Mouse (Mus musculus) myocyte (in vitro differentiated cells): ENCODE measurements at regions not wholly inside any gene's neighbourhood (a gene's known extent, or its start where the extent isn't known, plus 50 kb on each side); places are given as distances from the start of the nearest gene placed in this dataset.

Experiments
- H3K27me3 ChIP-seq: one replicate; pipeline ENCODE4 v1.6.1; 2011; ENCODE audit not compliant: control insufficient read depth, insufficient read depth, insufficient read length
- H3K36me3 ChIP-seq: one replicate; pipeline ENCODE4 v1.6.1; 2011; ENCODE audit not compliant: control insufficient read depth, insufficient read depth
- H3K4me2 ChIP-seq: one replicate; pipeline ENCODE4 v1.6.1; 2011; ENCODE audit warnings: low read depth, control low read depth
- H3K4me3 ChIP-seq: one replicate; pipeline ENCODE4 v1.5.1; 2011; ENCODE audit warnings: mild to moderate bottlenecking, control low read depth, moderate library complexity
- H3K79me2 ChIP-seq: one replicate; pipeline ENCODE4 v1.6.1; 2011; ENCODE audit not compliant: control insufficient read depth, insufficient read depth
- H3ac ChIP-seq: one replicate; pipeline ENCODE4 v1.6.1; 2011; ENCODE audit not compliant: control insufficient read depth, insufficient read length
- CEBPB ChIP-seq: IDR thresholded peaks from 2 replicates; pipeline ENCODE4 v1.6.1; 2011; ENCODE audit warnings: mild to moderate bottlenecking, moderate library complexity; ENCODE audit not compliant: poor library complexity, insufficient read depth, severe bottlenecking
- E2F4 ChIP-seq: IDR thresholded peaks from one replicate; pipeline ENCODE4 v1.6.1; 2011; ENCODE audit warnings: mild to moderate bottlenecking, control low read depth, moderate library complexity; ENCODE audit not compliant: insufficient read depth
- MAX ChIP-seq: IDR thresholded peaks from one replicate; pipeline ENCODE4 v1.6.1; 2011; ENCODE audit warnings: low read depth, mild to moderate bottlenecking, control low read depth
- MYOD1 ChIP-seq, 3 experiments: IDR thresholded peaks; one replicate each; pipeline ENCODE4 v1.6.1; 2011; ENCODE audit warnings: control low read depth in 2 of 3, low read depth in 2 of 3, mild to moderate bottlenecking in 2 of 3, moderate library complexity in 1 of 3; ENCODE audit not compliant: insufficient read length in 2 of 3, control insufficient read depth in 1 of 3
- MYOG ChIP-seq, 3 experiments: IDR thresholded peaks; one replicate each; pipeline ENCODE4 v1.6.1; 2011; ENCODE audit warnings: control low read depth in 2 of 3, low read depth in 2 of 3, mild to moderate bottlenecking in 2 of 3; ENCODE audit not compliant: insufficient read length in 2 of 3, control insufficient read depth in 1 of 3, insufficient read depth in 1 of 3
- POLR2A ChIP-seq: IDR thresholded peaks from one replicate; pipeline ENCODE4 v1.6.1; 2011; ENCODE audit warnings: low read depth, mild to moderate bottlenecking, control low read depth, moderate library complexity; ENCODE audit not compliant: insufficient read length
- POLR2AphosphoS2 ChIP-seq: IDR thresholded peaks from one replicate; pipeline ENCODE4 v1.6.1; 2011; ENCODE audit warnings: low read depth, control low read depth; ENCODE audit not compliant: insufficient read length
- REST ChIP-seq: IDR thresholded peaks from one replicate; pipeline ENCODE4 v1.6.1; 2011; ENCODE audit warnings: mild to moderate bottlenecking, control low read depth, moderate library complexity; ENCODE audit not compliant: insufficient read depth, insufficient read length
- SRF ChIP-seq: IDR thresholded peaks from one replicate; pipeline ENCODE4 v1.6.1; 2011; ENCODE audit warnings: low read depth; ENCODE audit not compliant: control insufficient read depth, insufficient read length
- TCF12 ChIP-seq: IDR thresholded peaks from one replicate; pipeline ENCODE4 v1.6.1; 2011; ENCODE audit warnings: mild to moderate bottlenecking, control low read depth; ENCODE audit not compliant: poor library complexity, insufficient read depth, severe bottlenecking
- TCF3 ChIP-seq: IDR thresholded peaks from one replicate; pipeline ENCODE4 v1.6.1; 2011; ENCODE audit warnings: low read depth, control low read depth; ENCODE audit not compliant: insufficient read length
- USF1 ChIP-seq: IDR thresholded peaks from one replicate; pipeline ENCODE4 v1.6.1; 2011; ENCODE audit warnings: low read depth, mild to moderate bottlenecking, control low read depth, moderate library complexity

GRCm38 (mm10) chr6:31090791-31091190, 131.9 kb upstream of the Klf14 start:
- Histone ChIP-seq H3K79me2 (peaks cover 61% of the 10 kb centered on the region), H3K27me3 (no peaks in the 10 kb centered on the region), H3K36me3 (peaks cover 41% of the 10 kb centered on the region), H3K4me2 (peak overlapping the region; percentile 92), H3ac (no peak overlapping the region), H3K4me3 (no peak overlapping the region)
- TF ChIP-seq E2F4 (no peak), USF1 (no peak), TCF3 (no peak), MYOD1 (IDR thresholded peaks at IDR 0.05; ENCODE audit: control insufficient read depth in 1 of 3, insufficient read length in 2 of 3, low read depth in 2 of 3) (no peak), MYOG (IDR thresholded peaks at IDR 0.05; ENCODE audit: control insufficient read depth in 1 of 3, insufficient read depth in 1 of 3, insufficient read length in 2 of 3, low read depth in 2 of 3) (no peak), TCF12 (no peak), REST (no peak), CEBPB (no peak), MAX (no peak), POLR2A (no peak), POLR2AphosphoS2 (no peak), SRF (no peak)

- Histone ChIP-seq H3K4me3 (no peak overlapping the region), H3K36me3 (peaks cover 28% of the 10 kb centered on the region), H3K79me2 (peaks cover 60% of the 10 kb centered on the region), H3K27me3 (no peaks in the 10 kb centered on the region), H3K4me2 (no peak overlapping the region), H3ac (no peak overlapping the region)
- TF ChIP-seq MYOD1 (IDR thresholded peaks at IDR 0.05; ENCODE audit: control insufficient read depth in 1 of 3, insufficient read length in 2 of 3, low read depth in 2 of 3) (no peak), USF1 (no peak), CEBPB (no peak), REST (no peak), E2F4 (no peak), POLR2AphosphoS2 (no peak), TCF12 (no peak), POLR2A (no peak), MYOG (IDR thresholded peaks at IDR 0.05; ENCODE audit: control insufficient read depth in 1 of 3, insufficient read depth in 1 of 3, insufficient read length in 2 of 3, low read depth in 2 of 3) (no peak), TCF3 (no peak), SRF (no peak), MAX (no peak)
Measured at GRCm38 (mm10) chr6:31092324-31092723, 133.4 kb upstream of the Klf14 start.

GRCm38 (mm10) chr6:31092760-31093159, 133.9 kb upstream of the Klf14 start:
- TF ChIP-seq MAX (no peak), MYOG (IDR thresholded peaks at IDR 0.05; ENCODE audit: control insufficient read depth in 1 of 3, insufficient read depth in 1 of 3, insufficient read length in 2 of 3, low read depth in 2 of 3) (no peak), TCF12 (no peak), MYOD1 (IDR thresholded peaks at IDR 0.05; ENCODE audit: control insufficient read depth in 1 of 3, insufficient read length in 2 of 3, low read depth in 2 of 3) (no peak), TCF3 (no peak), SRF (no peak), POLR2AphosphoS2 (no peak)
- Histone ChIP-seq H3ac (no peak overlapping the region), H3K27me3 (no peaks in the 10 kb centered on the region), H3K36me3 (peaks cover 27% of the 10 kb centered on the region), H3K4me2 (no peak overlapping the region), H3K79me2 (peaks cover 61% of the 10 kb centered on the region), H3K4me3 (no peak overlapping the region)

DNA sequence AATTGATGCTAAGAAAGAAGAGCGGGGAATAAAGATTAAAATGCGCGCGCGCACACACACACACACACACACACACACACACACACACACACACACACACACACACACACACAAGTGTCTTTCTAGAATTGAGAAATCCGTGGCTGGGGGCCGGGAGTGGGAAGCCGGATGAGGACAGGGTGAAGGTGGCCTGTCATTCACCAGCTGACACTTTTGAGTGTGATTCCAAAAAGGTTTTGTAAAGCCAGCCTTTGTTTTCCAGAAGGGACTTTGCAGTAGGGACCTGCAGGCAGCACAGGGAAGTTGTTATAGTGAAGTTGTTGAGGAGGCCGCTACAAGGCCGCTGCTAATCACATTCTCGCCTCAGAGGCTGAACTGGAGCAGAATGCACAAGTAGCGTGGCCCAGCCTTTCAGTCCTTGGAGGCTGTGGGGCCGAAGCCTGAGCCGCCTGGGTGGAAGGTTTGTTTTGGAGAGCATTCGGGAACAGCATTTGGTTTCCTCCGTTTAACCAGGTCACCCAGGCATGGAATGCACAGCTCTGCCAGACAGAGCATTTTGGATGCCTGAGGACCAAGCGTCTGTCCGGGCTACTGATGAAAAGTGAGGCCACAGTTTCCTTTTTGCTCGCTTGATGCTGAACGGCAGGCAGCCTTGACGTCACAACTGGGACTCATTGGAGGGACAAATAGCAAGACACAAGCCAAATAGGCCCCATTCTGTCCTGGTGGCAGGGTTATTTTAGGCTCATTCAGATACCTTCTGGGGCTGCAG, 137.3 kb upstream of the Klf14 start:
- peaks cover 90% of the 10 kb centered on the region for H3K79me2 ChIP-seq
- no peak overlapping the region for H3K4me2 ChIP-seq
- TF ChIP-seq USF1 (no peak), POLR2A (no peak), CEBPB (no peak), TCF3 (no peak), REST (no peak), TCF12 (no peak), E2F4 (no peak), MYOG (IDR thresholded peaks at IDR 0.05; ENCODE audit: control insufficient read depth in 1 of 3, insufficient read depth in 1 of 3, insufficient read length in 2 of 3, low read depth in 2 of 3) (no peak), SRF (no peak), POLR2AphosphoS2 (no peak)
- no peaks in the 10 kb centered on the region for H3K27me3 ChIP-seq
- H3K4me3 ChIP-seq: no peak overlapping the region
- H3K36me3 ChIP-seq: peaks cover 17% of the 10 kb centered on the region
- H3ac ChIP-seq: no peak overlapping the region
